Mouse (Mus musculus) lung, adult 2 months (tissue): ENCODE data around the gene Traf3ip2.

Experiments used
- CTCF ChIP-seq: fragments of 200-500 bp; IDR thresholded peaks from 2 replicates; pipeline ENCODE4 v1.5.1; 2011; ENCODE audit warnings: mild to moderate bottlenecking, low read length, control low read depth; ENCODE audit not compliant: insufficient read depth
- POLR2A ChIP-seq: fragments of 200-500 bp; IDR thresholded peaks from 2 replicates; pipeline ENCODE4 v1.6.1; 2011; ENCODE audit warnings: low read depth, mild to moderate bottlenecking, control low read depth, low read length, borderline replicate concordance; ENCODE audit errors: extremely low read depth

- TF ChIP-seq CTCF (no peak), POLR2A (no peak)
Measured at GRCm38 (mm10) chr10:39572672-39573051, 40.1 kb upstream of the Traf3ip2 start.
